Mouse (Mus musculus) neural tube, embryonic 12.5 days (tissue): ENCODE measurements around the gene Hopx. TPM values are rescaled to one million over a fixed set of nuclear protein-coding genes. Genes with fewer than 3 reads are reported as not detected.

ENCODE experiments used
- ATAC-seq: fragments of 200-750 bp; cut with Nextera tagmentation; 2 replicates; pipeline ENCODE4 v1.8.0; 2017; ENCODE audit warnings: low read depth, mild to moderate bottlenecking, moderate TSS enrichment, moderate library complexity; ENCODE audit not compliant: low FRiP score
- H3K27ac ChIP-seq: fragments of 300-500 bp; sonication (generic); 2 replicates; pipeline ENCODE4 v1.5.1; 2016
- H3K27me3 ChIP-seq: fragments of 300-500 bp; sonication (generic); replicated peaks from 2 replicates; pipeline ENCODE4 v1.6.1; 2016; ENCODE audit warnings: mild to moderate bottlenecking
- H3K36me3 ChIP-seq: fragments of 300-500 bp; sonication (generic); 2 replicates; pipeline ENCODE4 v1.6.1; 2016; ENCODE audit warnings: mild to moderate bottlenecking
- H3K4me1 ChIP-seq: fragments of 300-500 bp; sonication (generic); 2 replicates; pipeline ENCODE4 v1.6.1; 2016
- H3K4me2 ChIP-seq: fragments of 300-500 bp; sonication (generic); replicated peaks from 2 replicates; pipeline ENCODE4 v1.6.1; 2016; ENCODE audit warnings: mild to moderate bottlenecking
- H3K4me3 ChIP-seq: fragments of 300-500 bp; sonication (generic); 2 replicates; pipeline ENCODE4 v1.5.1; 2016
- H3K9ac ChIP-seq: fragments of 300-500 bp; sonication (generic); 2 replicates; pipeline ENCODE4 v1.6.1; 2016; ENCODE audit warnings: mild to moderate bottlenecking
- H3K9me3 ChIP-seq: fragments of 300-500 bp; sonication (generic); 2 replicates; pipeline ENCODE4 v1.6.1; 2016; ENCODE audit warnings: mild to moderate bottlenecking
- WGBS: fragments of 180-500 bp; shearing (Covaris S2); methylation state at CpG from one replicate; pipeline ENCODE4 v1.1.7; 2016; 5-methylcytosine and 5-hydroxymethylcytosine counted together
- polyA plus RNA-seq: library from polyadenylated mRNA; unstranded; fragments of >200 nt; fragmentation: Nextera tagmentation; extraction: Ambion mirVana; gene quantifications from 2 replicates; pipeline ENCODE4 v1.2.1, GENCODE M21; 2016

Gene Hopx
- polyA plus RNA-seq: 3.6 and 3.8 TPM in 2 replicates

GRCm38 (mm10) chr5:77114817-77115731, at the start of gene Hopx:
Gene Hopx, minus strand, starts transcription at chr5:77115121.
- Histone ChIP-seq H3K9ac (no peak within 1 kb of the TSS), H3K27ac (no peak within 1 kb of the TSS), H3K36me3 (no peaks in the 10 kb centered on the region), H3K4me3 (no peak within 1 kb of the TSS), H3K27me3 (no peaks in the 10 kb centered on the region), H3K4me1 (peaks cover 4% of the 10 kb centered on the region; the same call in 1 of the 2 replicates), H3K9me3 (no peaks in the 10 kb centered on the region), H3K4me2 (peak within 1 kb of the TSS; percentile 23)
- ATAC-seq: peak; percentile 51; the same call in 1 of the 2 replicates
- 45% methylated on average over 33 of the region's 33 CpGs for WGBS

DNA sequence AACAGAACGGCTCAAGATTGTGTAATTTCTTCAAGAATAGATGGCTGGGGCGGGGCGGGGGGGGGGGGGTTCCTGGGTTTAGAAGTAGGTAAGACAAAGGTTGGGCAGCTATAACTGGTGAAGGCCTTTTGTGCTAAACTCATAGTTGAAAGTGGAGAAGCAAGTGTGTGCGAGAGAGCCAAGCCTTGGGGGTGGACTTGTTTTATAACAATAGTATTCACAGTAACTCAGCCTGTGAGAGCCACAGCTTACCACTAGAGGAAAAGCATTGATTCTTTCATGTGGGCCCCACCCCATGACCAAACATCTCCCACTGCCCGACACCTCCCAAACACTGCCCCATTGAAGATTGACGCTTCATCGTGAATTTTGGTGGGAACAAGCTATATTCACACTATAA, 48.7 kb upstream of the Hopx start:
- no peaks in the 10 kb centered on the region for H3K4me1 ChIP-seq
- H3K36me3 ChIP-seq: no peaks in the 10 kb centered on the region
- no peak overlapping the region for H3K27ac ChIP-seq
- no peak overlapping the region for H3K4me2 ChIP-seq
- no peak overlapping the region for H3K9ac ChIP-seq
- 83% methylated on average over 7 of the region's 7 CpGs for WGBS
- no peaks in the 10 kb centered on the region for H3K27me3 ChIP-seq
- no peak overlapping the region for H3K4me3 ChIP-seq
- no peaks in the 10 kb centered on the region for H3K9me3 ChIP-seq
- no peak for ATAC-seq

- WGBS: 95% methylated on average over 3 of the region's 3 CpGs
- Histone ChIP-seq H3K4me2 (no peak overlapping the region), H3K9ac (no peak overlapping the region), H3K4me1 (no peaks in the 10 kb centered on the region), H3K36me3 (no peaks in the 10 kb centered on the region), H3K4me3 (no peak overlapping the region), H3K27ac (no peak overlapping the region), H3K27me3 (no peaks in the 10 kb centered on the region), H3K9me3 (no peaks in the 10 kb centered on the region)
- no peak for ATAC-seq
Observed at GRCm38 (mm10) chr5:77162566-77162965, 47.6 kb upstream of the Hopx start.

DNA sequence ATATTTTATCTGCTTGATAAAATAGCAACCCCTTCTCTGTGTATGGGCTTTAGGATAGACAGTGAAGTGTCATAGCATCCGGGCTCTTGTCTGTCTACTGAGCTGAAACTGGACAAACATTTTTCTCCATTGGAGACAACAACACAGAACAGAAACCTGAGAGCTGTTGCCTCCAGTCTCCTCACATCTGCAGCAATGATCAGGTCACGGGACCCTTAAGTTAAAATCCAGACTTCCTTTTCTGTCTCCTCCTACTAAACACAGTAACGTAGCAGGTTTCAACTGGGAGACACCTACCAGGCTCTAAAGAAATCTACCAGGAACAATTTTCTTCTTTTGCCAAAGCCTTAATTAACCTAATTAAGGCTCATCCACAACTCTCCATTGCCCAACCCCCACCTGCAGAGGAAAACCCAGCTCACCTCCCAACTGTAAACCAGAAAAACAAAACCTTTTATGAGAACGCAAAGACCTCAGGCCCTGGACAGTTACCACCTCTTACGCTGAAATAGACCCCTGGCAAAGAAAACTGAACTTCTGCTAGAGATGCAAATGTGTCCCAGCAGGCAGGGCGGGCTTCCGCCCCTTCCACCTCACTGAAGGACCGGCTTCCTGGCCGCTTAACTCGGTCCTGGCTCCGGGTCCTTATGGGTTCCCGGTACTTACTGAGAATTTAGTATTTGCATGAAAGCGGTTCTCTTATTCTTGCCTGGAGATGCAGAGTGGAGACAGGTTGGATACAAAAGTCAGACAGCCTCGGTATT, 43.0 kb upstream of the Hopx start:
- ATAC-seq: no peak
- no peak overlapping the region for H3K9ac ChIP-seq
- H3K27me3 ChIP-seq: no peaks in the 10 kb centered on the region
- H3K4me1 ChIP-seq: no peaks in the 10 kb centered on the region
- WGBS: 41% methylated on average over 14 of the region's 14 CpGs
- no peak overlapping the region for H3K4me2 ChIP-seq
- no peaks in the 10 kb centered on the region for H3K9me3 ChIP-seq
- no peak overlapping the region for H3K4me3 ChIP-seq
- no peak overlapping the region for H3K27ac ChIP-seq
- H3K36me3 ChIP-seq: no peaks in the 10 kb centered on the region

GRCm38 (mm10) chr5:77156938-77157337, 42.0 kb upstream of the Hopx start:
- no peaks in the 10 kb centered on the region for H3K27me3 ChIP-seq
- H3K36me3 ChIP-seq: no peaks in the 10 kb centered on the region
- ATAC-seq: no peak
- no peak overlapping the region for H3K27ac ChIP-seq
- no peak overlapping the region for H3K4me2 ChIP-seq
- WGBS: 78% methylated on average over 5 of the region's 5 CpGs
- no peak overlapping the region for H3K4me3 ChIP-seq
- H3K9me3 ChIP-seq: no peaks in the 10 kb centered on the region
- no peaks in the 10 kb centered on the region for H3K4me1 ChIP-seq
- H3K9ac ChIP-seq: no peak overlapping the region

DNA sequence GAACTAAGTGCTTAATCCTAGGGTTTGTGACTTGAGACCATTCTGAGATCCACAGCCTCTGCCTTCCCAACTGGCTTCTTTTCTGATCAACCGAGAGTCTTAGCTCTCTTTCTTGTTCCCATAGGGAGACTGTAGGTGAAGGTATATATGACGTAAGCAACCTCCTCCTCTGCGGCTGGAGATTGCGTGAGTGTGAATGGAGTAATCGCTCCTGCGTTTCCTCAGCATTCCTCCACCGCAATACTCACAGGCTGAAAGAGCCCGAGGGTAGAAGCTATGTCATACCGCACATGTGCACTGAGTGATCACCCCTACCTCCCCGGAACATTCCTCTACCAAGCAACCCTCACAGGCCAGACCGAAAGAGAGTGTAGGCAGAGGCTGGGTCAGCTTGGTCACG, 40.6 kb upstream of the Hopx start:
- Histone ChIP-seq H3K9me3 (no peaks in the 10 kb centered on the region), H3K27me3 (no peaks in the 10 kb centered on the region), H3K27ac (no peak overlapping the region), H3K4me2 (no peak overlapping the region), H3K4me3 (no peak overlapping the region), H3K4me1 (no peaks in the 10 kb centered on the region), H3K36me3 (no peaks in the 10 kb centered on the region), H3K9ac (no peak overlapping the region)
- ATAC-seq: no peak
- 94% methylated on average over 12 of the region's 12 CpGs for WGBS

GRCm38 (mm10) chr5:77154812-77155211, 39.9 kb upstream of the Hopx start:
- ATAC-seq: no peak
- no peak overlapping the region for H3K9ac ChIP-seq
- H3K27me3 ChIP-seq: no peaks in the 10 kb centered on the region
- no peaks in the 10 kb centered on the region for H3K36me3 ChIP-seq
- H3K4me3 ChIP-seq: no peak overlapping the region
- WGBS: 86% methylated on average over 5 of the region's 5 CpGs
- H3K9me3 ChIP-seq: no peaks in the 10 kb centered on the region
- H3K4me1 ChIP-seq: no peaks in the 10 kb centered on the region
- no peak overlapping the region for H3K27ac ChIP-seq
- H3K4me2 ChIP-seq: no peak overlapping the region

- Histone ChIP-seq H3K27ac (no peak overlapping the region), H3K4me3 (no peak overlapping the region), H3K4me1 (no peaks in the 10 kb centered on the region), H3K36me3 (no peaks in the 10 kb centered on the region), H3K9ac (no peak overlapping the region), H3K4me2 (no peak overlapping the region), H3K9me3 (no peaks in the 10 kb centered on the region), H3K27me3 (no peaks in the 10 kb centered on the region)
- ATAC-seq: no peak
- 91% methylated on average over 3 of the region's 3 CpGs for WGBS
Observed at GRCm38 (mm10) chr5:77151738-77152137, 36.8 kb upstream of the Hopx start.

- ATAC-seq: no peak
- no peak overlapping the region for H3K4me2 ChIP-seq
- 84% methylated on average over 7 of the region's 7 CpGs for WGBS
Observed at GRCm38 (mm10) chr5:77151075-77151474, 36.2 kb upstream of the Hopx start.

DNA sequence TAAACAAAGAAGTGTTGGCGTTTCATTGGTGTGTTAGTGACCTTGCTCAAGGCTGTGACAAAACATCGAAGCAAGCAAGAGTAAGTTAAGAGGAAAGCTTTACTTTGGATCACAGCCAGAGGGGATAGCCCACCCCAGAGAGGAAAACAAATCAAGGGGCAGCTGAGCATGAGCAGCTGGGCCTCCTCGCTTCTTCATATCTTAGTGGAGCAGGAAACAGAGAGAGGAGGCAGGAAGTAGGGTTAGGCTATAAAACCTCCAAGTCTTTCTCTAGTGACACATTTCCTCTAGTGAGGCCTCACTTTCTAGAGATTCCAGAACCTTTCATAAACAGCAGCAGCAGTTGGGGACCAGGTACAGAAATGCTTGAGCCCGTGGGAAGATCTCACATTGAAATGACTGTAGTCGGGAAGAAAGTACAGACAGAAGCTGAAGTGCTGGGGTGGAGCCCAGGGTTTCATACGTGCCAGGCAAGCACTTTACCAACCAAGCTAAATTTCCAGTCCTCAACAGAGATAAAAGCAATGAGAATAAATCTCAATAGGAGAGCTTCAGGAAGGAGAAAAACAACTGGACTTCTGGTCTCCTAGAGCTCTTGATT, 33.2 kb upstream of the Hopx start:
- Histone ChIP-seq H3K4me1 (no peaks in the 10 kb centered on the region), H3K9me3 (no peaks in the 10 kb centered on the region), H3K36me3 (no peaks in the 10 kb centered on the region), H3K27ac (no peak overlapping the region), H3K4me2 (no peak overlapping the region), H3K27me3 (no peaks in the 10 kb centered on the region), H3K9ac (no peak overlapping the region), H3K4me3 (no peak overlapping the region)
- WGBS: 77% methylated on average over 6 of the region's 6 CpGs
- ATAC-seq: no peak

More at GRCm38 (mm10) chr5:77151075-77151474, 36.2 kb upstream of the Hopx start:
- H3K4me3 ChIP-seq: no peak overlapping the region
- H3K27me3 ChIP-seq: no peaks in the 10 kb centered on the region
- no peak overlapping the region for H3K27ac ChIP-seq
- H3K9ac ChIP-seq: no peak overlapping the region
- no peaks in the 10 kb centered on the region for H3K9me3 ChIP-seq
- no peaks in the 10 kb centered on the region for H3K36me3 ChIP-seq
- H3K4me1 ChIP-seq: no peaks in the 10 kb centered on the region

- Histone ChIP-seq H3K4me3 (no peak overlapping the region), H3K4me1 (no peaks in the 10 kb centered on the region), H3K4me2 (no peak overlapping the region), H3K9ac (no peak overlapping the region), H3K9me3 (no peaks in the 10 kb centered on the region), H3K36me3 (no peaks in the 10 kb centered on the region), H3K27me3 (no peaks in the 10 kb centered on the region), H3K27ac (no peak overlapping the region)
- ATAC-seq: no peak
- 50% methylated on average over 4 of the region's 4 CpGs for whole genome bisulfite sequencing
Observed at GRCm38 (mm10) chr5:77146459-77147170, 31.7 kb upstream of the Hopx start.

DNA sequence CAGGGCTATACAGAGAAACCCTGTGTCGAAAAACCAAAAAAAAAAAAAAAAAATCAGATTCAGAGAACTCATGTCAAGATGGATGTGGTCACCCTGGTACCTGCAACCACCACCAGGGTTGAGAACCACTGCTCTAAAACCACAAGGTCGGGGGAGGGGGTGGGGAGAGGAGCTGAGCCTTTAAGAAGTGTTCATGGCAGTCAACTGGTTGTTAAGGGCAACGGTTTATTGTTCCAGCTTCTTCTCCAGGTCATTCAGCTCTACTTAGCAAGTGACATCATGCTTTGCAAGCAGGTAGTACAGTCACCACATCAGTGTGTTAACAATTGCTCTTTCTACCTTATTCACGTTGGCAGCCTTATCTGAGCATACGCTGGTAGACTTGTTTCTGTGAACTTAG, 29.7 kb upstream of the Hopx start:
- 77% methylated on average over 5 of the region's 5 CpGs for WGBS
- H3K4me2 ChIP-seq: no peak overlapping the region
- ATAC-seq: no peak

More for the DNA sequence above, 29.7 kb upstream of the Hopx start:
- no peak overlapping the region for H3K4me3 ChIP-seq
- no peaks in the 10 kb centered on the region for H3K9me3 ChIP-seq
- peaks cover 10% of the 10 kb centered on the region for H3K4me1 ChIP-seq
- no peaks in the 10 kb centered on the region for H3K36me3 ChIP-seq
- H3K9ac ChIP-seq: no peak overlapping the region
- H3K27me3 ChIP-seq: no peaks in the 10 kb centered on the region
- no peak overlapping the region for H3K27ac ChIP-seq
